Mouse (Mus musculus): ENCODE measurements at regions not wholly inside any gene's neighbourhood (a gene's known extent, or its start where the extent isn't known, plus 50 kb on each side); places are given as distances from the start of the nearest gene placed in this dataset.

GRCm38 (mm10) chr3:149270459-149270858, 280.1 kb upstream of the Adgrl2 start:
- DNase-seq (ENCODE audit: low spot score in 2 of 2): no peak
- intact Hi-C loops (cut with DNase I): no loop called here

- intact Hi-C loops (cut with DNase I): no loop called here
- no peak for DNase-seq (ENCODE audit: low spot score in 2 of 2)
Observed at GRCm38 (mm10) chr3:149262332-149262970, 272.1 kb upstream of the Adgrl2 start.

GRCm38 (mm10) chr3:149261764-149262163, 271.4 kb upstream of the Adgrl2 start:
- DNase-seq (ENCODE audit: low spot score in 2 of 2): no peak
- intact Hi-C loops (cut with DNase I): no loop called here

- intact Hi-C loops (cut with DNase I): no loop called here
- DNase-seq (ENCODE audit: low spot score in 2 of 2): no peak
Observed at GRCm38 (mm10) chr3:149258826-149259225, 268.5 kb upstream of the Adgrl2 start.

- intact Hi-C loops (cut with DNase I): no loop called here
- no peak for DNase-seq (ENCODE audit: low spot score in 2 of 2)
Observed at GRCm38 (mm10) chr3:149256891-149257290, 266.5 kb upstream of the Adgrl2 start.

GRCm38 (mm10) chr3:149253080-149253479, 262.7 kb upstream of the Adgrl2 start:
- no peak for DNase-seq (ENCODE audit: low spot score in 2 of 2)
- intact Hi-C loops (cut with DNase I): no loop called here

- intact Hi-C loops (cut with DNase I): no loop called here
Observed at GRCm38 (mm10) chr3:149252144-149252543, 261.8 kb upstream of the Adgrl2 start.

GRCm38 (mm10) chr3:149247626-149247987, 257.3 kb upstream of the Adgrl2 start:
- DNase-seq (ENCODE audit: low spot score in 2 of 2): no peak
- intact Hi-C loops (cut with DNase I): no loop called here

More at GRCm38 (mm10) chr3:149252144-149252543, 261.8 kb upstream of the Adgrl2 start:
- no peak for DNase-seq (ENCODE audit: low spot score in 2 of 2)

GRCm38 (mm10) chr3:149246935-149247625, 256.7 kb upstream of the Adgrl2 start:
- intact Hi-C loops (cut with DNase I): no loop called here
- no peak for DNase-seq (ENCODE audit: low spot score in 2 of 2)

GRCm38 (mm10) chr3:149239664-149240063, 249.3 kb upstream of the Adgrl2 start:
- intact Hi-C loops (cut with DNase I): no loop called here
- DNase-seq (ENCODE audit: low spot score in 2 of 2): no peak

- DNase-seq (ENCODE audit: low spot score in 2 of 2): no peak
- intact Hi-C loops (cut with DNase I): no loop called here
Observed at GRCm38 (mm10) chr3:149238076-149238475, 247.7 kb upstream of the Adgrl2 start.

GRCm38 (mm10) chr3:149235183-149235582, 244.8 kb upstream of the Adgrl2 start:
- intact Hi-C loops (cut with DNase I): no loop called here
- no peak for DNase-seq (ENCODE audit: low spot score in 2 of 2)

- no peak for DNase-seq (ENCODE audit: low spot score in 2 of 2)
- intact Hi-C loops (cut with DNase I): no loop called here
Observed at GRCm38 (mm10) chr3:149233691-149234131, 243.4 kb upstream of the Adgrl2 start.

GRCm38 (mm10) chr3:149233191-149233641, 242.9 kb upstream of the Adgrl2 start:
- intact Hi-C loops (cut with DNase I): no loop called here
- peak; percentile 59 to 76 for DNase-seq (ENCODE audit: low spot score in 2 of 2)

- no peak for DNase-seq (ENCODE audit: low spot score in 2 of 2)
- intact Hi-C loops (cut with DNase I): no loop called here
Observed at GRCm38 (mm10) chr3:149231346-149231745, 241.0 kb upstream of the Adgrl2 start.

GRCm38 (mm10) chr3:149227556-149227955, 237.2 kb upstream of the Adgrl2 start:
- no peak for DNase-seq (ENCODE audit: low spot score in 2 of 2)
- intact Hi-C loops (cut with DNase I): loop anchor here (10.0 kb wide), 1 partner anchor 233 kb away; the partner anchor contains the start of gene Adgrl2

GRCm38 (mm10) chr3:149226723-149227122, 236.4 kb upstream of the Adgrl2 start:
- intact Hi-C loops (cut with DNase I): loop anchor here (10.0 kb wide), 1 partner anchor 232 kb away; the partner anchor contains the start of gene Adgrl2

GRCm38 (mm10) chr3:149225684-149226083, 235.3 kb upstream of the Adgrl2 start:
- intact Hi-C loops (cut with DNase I): loop anchor here (10.0 kb wide), 1 partner anchor 231 kb away; the partner anchor contains the start of gene Adgrl2
- DNase-seq (ENCODE audit: low spot score in 2 of 2): no peak

More at GRCm38 (mm10) chr3:149226723-149227122, 236.4 kb upstream of the Adgrl2 start:
- no peak for DNase-seq (ENCODE audit: low spot score in 2 of 2)

- intact Hi-C loops (cut with DNase I): loop anchor here (10.0 kb wide), 1 partner anchor 229 kb away; the partner anchor contains the start of gene Adgrl2
- DNase-seq (ENCODE audit: low spot score in 2 of 2): no peak
Observed at GRCm38 (mm10) chr3:149224271-149224670, 233.9 kb upstream of the Adgrl2 start.

- intact Hi-C loops (cut with DNase I): loop anchor here (10.0 kb wide), 1 partner anchor 229 kb away; the partner anchor contains the start of gene Adgrl2
- no peak for DNase-seq (ENCODE audit: low spot score in 2 of 2)
Observed at GRCm38 (mm10) chr3:149223776-149224175, 233.4 kb upstream of the Adgrl2 start.

- DNase-seq (ENCODE audit: low spot score in 2 of 2): no peak
- intact Hi-C loops (cut with DNase I): loop anchor here (10.0 kb wide), 1 partner anchor 226 kb away; the partner anchor contains the start of gene Adgrl2
Observed at GRCm38 (mm10) chr3:149220958-149221357, 230.6 kb upstream of the Adgrl2 start.
